Mouse (Mus musculus): ENCODE results near the gene Dgkg. TPM values are rescaled to one million over a fixed set of nuclear protein-coding genes. Genes with fewer than 3 reads are reported as not detected.

Dgkg gene
- polyA plus RNA-seq, 1 experiment from 2014 or later, result 3.5 TPM

- Histone ChIP-seq H3K9ac (ENCODE audit: low read depth, low read length) (no peak overlapping the region), H3K27ac (ENCODE audit: low read depth, low read length) (no peak overlapping the region), H3K4me2 (replicated peaks; ENCODE audit: low read depth) (no peak overlapping the region), H3K36me3 (ENCODE audit: control insufficient read depth, insufficient read depth) (peaks cover 16% of the 10 kb centered on the region), H3K4me1 (replicated peaks; ENCODE audit: control insufficient read depth, insufficient read depth, low read length) (no peaks in the 10 kb centered on the region), H3K4me3 (ENCODE audit: low read depth, low read length) (no peak overlapping the region), H3K27me3 (replicated peaks; ENCODE audit: control insufficient read depth, insufficient read depth, low read length) (no peaks in the 10 kb centered on the region), H3K9me3 (ENCODE audit: control insufficient read depth) (no peaks in the 10 kb centered on the region)
- no peak for TF ChIP-seq CTCF (IDR thresholded peaks at IDR 0.05; ENCODE audit: low read depth)
- WGBS, result 81% methylated on average over 5 of the region's 5 CpGs
- ATAC-seq, result no peak
These were observed 161.8 kb downstream of the Dgkg start for GRCm38 (mm10) chr16:22495259-22495658.

- 53% methylated on average over 5 of the region's 5 CpGs for WGBS
- ATAC-seq, result no peak
- TF ChIP-seq CTCF (IDR thresholded peaks at IDR 0.05; ENCODE audit: low read depth), result no peak
- H3K4me3 ChIP-seq (ENCODE audit: low read depth, low read length), result no peak overlapping the region
- no peak overlapping the region for H3K27ac ChIP-seq (ENCODE audit: low read depth, low read length)
- no peaks in the 10 kb centered on the region for H3K27me3 ChIP-seq (replicated peaks; ENCODE audit: control insufficient read depth, insufficient read depth, low read length)
- H3K4me2 ChIP-seq (replicated peaks; ENCODE audit: low read depth), result no peak overlapping the region
- H3K9ac ChIP-seq (ENCODE audit: low read depth, low read length), result no peak overlapping the region
- no peaks in the 10 kb centered on the region for H3K9me3 ChIP-seq (ENCODE audit: control insufficient read depth)
- H3K4me1 ChIP-seq (replicated peaks; ENCODE audit: control insufficient read depth, insufficient read depth, low read length), result no peaks in the 10 kb centered on the region
- H3K36me3 ChIP-seq (ENCODE audit: control insufficient read depth, insufficient read depth), result peaks cover 11% of the 10 kb centered on the region
These were observed 162.2 kb downstream of the Dgkg start for GRCm38 (mm10) chr16:22494815-22495214.

GRCm38 (mm10) chr16:22493396-22493795 is 163.6 kb downstream of the Dgkg start:
- ATAC-seq, result no peak
- no peaks in the 10 kb centered on the region for H3K4me1 ChIP-seq (replicated peaks; ENCODE audit: control insufficient read depth, insufficient read depth, low read length)
- 0 out of 2 replicates have a peak, but pooled peaks cover 4% of the 10 kb centered on the region for H3K36me3 ChIP-seq (ENCODE audit: control insufficient read depth, insufficient read depth)
- H3K9me3 ChIP-seq (ENCODE audit: control insufficient read depth), result no peaks in the 10 kb centered on the region
- H3K4me2 ChIP-seq (replicated peaks; ENCODE audit: low read depth), result no peak overlapping the region
- no peak overlapping the region for H3K9ac ChIP-seq (ENCODE audit: low read depth, low read length)
- no peak overlapping the region for H3K27ac ChIP-seq (ENCODE audit: low read depth, low read length)
- H3K27me3 ChIP-seq (replicated peaks; ENCODE audit: control insufficient read depth, insufficient read depth, low read length), result no peaks in the 10 kb centered on the region
- H3K4me3 ChIP-seq (ENCODE audit: low read depth, low read length), result no peak overlapping the region
- TF ChIP-seq CTCF (IDR thresholded peaks at IDR 0.05; ENCODE audit: low read depth), result no peak
- WGBS, result 72% methylated on average over 4 of the region's 4 CpGs

- ATAC-seq, result no peak
- 80% methylated on average over 9 of the region's 9 CpGs for WGBS
These were observed 165.4 kb downstream of the Dgkg start for GRCm38 (mm10) chr16:22491446-22492166.

GRCm38 (mm10) chr16:22483900-22484299 is 173.1 kb downstream of the Dgkg start:
- no peaks in the 10 kb centered on the region for H3K36me3 ChIP-seq (ENCODE audit: control insufficient read depth, insufficient read depth)
- no peak overlapping the region for H3K4me2 ChIP-seq (replicated peaks; ENCODE audit: low read depth)
- TF ChIP-seq CTCF (IDR thresholded peaks at IDR 0.05; ENCODE audit: low read depth), result no peak
- no peaks in the 10 kb centered on the region for H3K9me3 ChIP-seq (ENCODE audit: control insufficient read depth)
- ATAC-seq, result no peak
- H3K27ac ChIP-seq (ENCODE audit: low read depth, low read length), result no peak overlapping the region
- no peaks in the 10 kb centered on the region for H3K4me1 ChIP-seq (replicated peaks; ENCODE audit: control insufficient read depth, insufficient read depth, low read length)
- H3K4me3 ChIP-seq (ENCODE audit: low read depth, low read length), result no peak overlapping the region
- 96% methylated on average over 1 of the region's 1 CpGs for WGBS
- H3K9ac ChIP-seq (ENCODE audit: low read depth, low read length), result no peak overlapping the region
- no peaks in the 10 kb centered on the region for H3K27me3 ChIP-seq (replicated peaks; ENCODE audit: control insufficient read depth, insufficient read depth, low read length)

More at GRCm38 (mm10) chr16:22491446-22492166, 165.4 kb downstream of the Dgkg start:
- no peak overlapping the region for H3K4me2 ChIP-seq (replicated peaks; ENCODE audit: low read depth)
- H3K27me3 ChIP-seq (replicated peaks; ENCODE audit: control insufficient read depth, insufficient read depth, low read length), result no peaks in the 10 kb centered on the region
- H3K27ac ChIP-seq (ENCODE audit: low read depth, low read length), result no peak overlapping the region
- no peaks in the 10 kb centered on the region for H3K4me1 ChIP-seq (replicated peaks; ENCODE audit: control insufficient read depth, insufficient read depth, low read length)
- TF ChIP-seq CTCF (IDR thresholded peaks at IDR 0.05; ENCODE audit: low read depth), result no peak
- H3K36me3 ChIP-seq (ENCODE audit: control insufficient read depth, insufficient read depth), result no peaks in the 10 kb centered on the region
- no peak overlapping the region for H3K9ac ChIP-seq (ENCODE audit: low read depth, low read length)
- H3K4me3 ChIP-seq (ENCODE audit: low read depth, low read length), result no peak overlapping the region
- no peaks in the 10 kb centered on the region for H3K9me3 ChIP-seq (ENCODE audit: control insufficient read depth)

GRCm38 (mm10) chr16:22479322-22479721 is 177.7 kb downstream of the Dgkg start:
- no peaks in the 10 kb centered on the region for H3K4me1 ChIP-seq (replicated peaks; ENCODE audit: control insufficient read depth, insufficient read depth, low read length)
- H3K4me2 ChIP-seq (replicated peaks; ENCODE audit: low read depth), result no peak overlapping the region
- H3K9me3 ChIP-seq (ENCODE audit: control insufficient read depth), result no peaks in the 10 kb centered on the region
- H3K27ac ChIP-seq (ENCODE audit: low read depth, low read length), result no peak overlapping the region
- H3K9ac ChIP-seq (ENCODE audit: low read depth, low read length), result no peak overlapping the region
- no peak for ATAC-seq
- H3K4me3 ChIP-seq (ENCODE audit: low read depth, low read length), result no peak overlapping the region
- no peaks in the 10 kb centered on the region for H3K36me3 ChIP-seq (ENCODE audit: control insufficient read depth, insufficient read depth)
- 92% methylated on average over 8 of the region's 8 CpGs for WGBS
- H3K27me3 ChIP-seq (replicated peaks; ENCODE audit: control insufficient read depth, insufficient read depth, low read length), result no peaks in the 10 kb centered on the region
- TF ChIP-seq CTCF (IDR thresholded peaks at IDR 0.05; ENCODE audit: low read depth), result no peak

Data from intestine, postnatal 0 days (tissue).